Mouse (Mus musculus) brown adipose tissue, adult 24 weeks (tissue): ENCODE measurements at regions not wholly inside any gene's neighbourhood (a gene's known extent, or its start where the extent isn't known, plus 50 kb on each side); places are given as distances from the start of the nearest gene placed in this dataset.
"Not testable (repeated sequence)": the region's sequence is repeated elsewhere in the genome, so short reads cannot be mapped to it uniquely, and the experiment has no call there.

Experiments
- H3K27ac ChIP-seq: fragments of 200-500 bp; replicated peaks from 2 replicates; pipeline ENCODE4 v1.5.1; 2012; ENCODE audit warnings: low read depth, mild to moderate bottlenecking, low read length
- H3K4me1 ChIP-seq: fragments of 200-500 bp; 2 replicates; pipeline ENCODE4 v1.6.1; 2012; ENCODE audit warnings: low read length, mixed read lengths; ENCODE audit not compliant: control insufficient read depth, insufficient read depth, insufficient read length
- H3K4me3 ChIP-seq: fragments of 200-500 bp; 2 replicates; pipeline ENCODE4 v1.5.1; 2012; ENCODE audit warnings: low read depth, mild to moderate bottlenecking, low read length, moderate library complexity; ENCODE audit not compliant: insufficient read depth

- Histone ChIP-seq H3K4me1 (no peaks in the 10 kb centered on the region), H3K4me3 (no peak overlapping the region), H3K27ac (no peak overlapping the region; the same call in 1 of the 2 replicates)
These were observed 66.4 kb downstream of the Xrcc2 start for GRCm38 (mm10) chr5:25639187-25639586.

GRCm38 (mm10) chr5:25638097-25638496 is 67.5 kb downstream of the Xrcc2 start:
- H3K4me3 ChIP-seq, result no peak overlapping the region
- peaks cover under 1% of the 10 kb centered on the region; the same call in 1 of the 2 replicates for H3K4me1 ChIP-seq
- H3K27ac ChIP-seq, result no peak overlapping the region

- Histone ChIP-seq H3K4me1 (peaks cover 2% of the 10 kb centered on the region; the same call in 1 of the 2 replicates), H3K27ac (peak overlapping the region; percentile 86), H3K4me3 (no peak overlapping the region)
These were observed 72.6 kb downstream of the Xrcc2 start for GRCm38 (mm10) chr5:25632861-25633535.

GRCm38 (mm10) chr5:25629731-25630130 is 75.9 kb downstream of the Xrcc2 start:
- H3K27ac ChIP-seq, result no peak overlapping the region
- peaks cover 2% of the 10 kb centered on the region; the same call in 1 of the 2 replicates for H3K4me1 ChIP-seq
- no peak overlapping the region for H3K4me3 ChIP-seq

GRCm38 (mm10) chr5:25628504-25628903 is 77.1 kb downstream of the Xrcc2 start:
- H3K4me1 ChIP-seq, result peaks cover 2% of the 10 kb centered on the region; the same call in 1 of the 2 replicates
- no peak overlapping the region for H3K4me3 ChIP-seq
- H3K27ac ChIP-seq, result no peak overlapping the region

GRCm38 (mm10) chr5:25627086-25627485 is 78.5 kb downstream of the Xrcc2 start:
- no peaks in the 10 kb centered on the region for H3K4me1 ChIP-seq
- H3K4me3 ChIP-seq, result no peak overlapping the region
- no peak overlapping the region for H3K27ac ChIP-seq

- H3K27ac ChIP-seq, result no peak overlapping the region
- no peaks in the 10 kb centered on the region for H3K4me1 ChIP-seq
- no peak overlapping the region for H3K4me3 ChIP-seq
These were observed 81.6 kb downstream of the Xrcc2 start for GRCm38 (mm10) chr5:25624029-25624428.

GRCm38 (mm10) chr5:25619872-25620271 is 85.8 kb downstream of the Xrcc2 start:
- H3K27ac ChIP-seq, result no peak overlapping the region
- H3K4me1 ChIP-seq, result no peaks in the 10 kb centered on the region
- no peak overlapping the region for H3K4me3 ChIP-seq

GRCm38 (mm10) chr5:25619337-25619736 is 86.3 kb downstream of the Xrcc2 start:
- H3K4me1 ChIP-seq, H3K27ac ChIP-seq, H3K4me3 ChIP-seq: not testable (repeated sequence)

GRCm38 (mm10) chr5:25614659-25615061 is 91.0 kb downstream of the Xrcc2 start:
- H3K4me1 ChIP-seq, result peaks cover 5% of the 10 kb centered on the region
- no peak overlapping the region for H3K4me3 ChIP-seq
- H3K27ac ChIP-seq, result no peak overlapping the region

GRCm38 (mm10) chr5:25613844-25614658 is 91.6 kb downstream of the Xrcc2 start:
- Histone ChIP-seq H3K4me1 (peaks cover 5% of the 10 kb centered on the region), H3K4me3 (no peak overlapping the region), H3K27ac (peak overlapping the region; percentile 40; the same call in 1 of the 2 replicates)

- H3K4me1 ChIP-seq, result peaks cover 5% of the 10 kb centered on the region
- no peak overlapping the region for H3K27ac ChIP-seq
- H3K4me3 ChIP-seq, result no peak overlapping the region
These were observed 93.5 kb downstream of the Xrcc2 start for GRCm38 (mm10) chr5:25612036-25612705.

GRCm38 (mm10) chr5:25609911-25610310 is 94.0 kb downstream of the Cct8l1 start:
- Histone ChIP-seq H3K4me3 (no peak overlapping the region), H3K4me1 (peaks cover 5% of the 10 kb centered on the region)

GRCm38 (mm10) chr5:25602123-25602522 is 86.3 kb downstream of the Cct8l1 start:
- H3K4me3 ChIP-seq, result no peak overlapping the region
- no peak overlapping the region for H3K27ac ChIP-seq
- no peaks in the 10 kb centered on the region for H3K4me1 ChIP-seq

More at GRCm38 (mm10) chr5:25609911-25610310, 94.0 kb downstream of the Cct8l1 start:
- no peak overlapping the region for H3K27ac ChIP-seq

- Histone ChIP-seq H3K27ac (no peak overlapping the region), H3K4me1 (no peaks in the 10 kb centered on the region), H3K4me3 (no peak overlapping the region)
These were observed 83.5 kb downstream of the Cct8l1 start for GRCm38 (mm10) chr5:25599363-25599762.
